Mouse (Mus musculus): ENCODE results near the gene Nalcn. TPM values are rescaled to one million over a fixed set of nuclear protein-coding genes. Genes with fewer than 3 reads are reported as not detected.

Gene Nalcn
- polyA plus RNA-seq, 1 experiment from 2014 or later, result not detected

GRCm38 (mm10) chr14:123574936-123575335 is 52.0 kb downstream of the Nalcn start:
- Histone ChIP-seq H3K27ac (no peak overlapping the region), H3K36me3 (no peaks in the 10 kb centered on the region), H3K4me3 (no peak overlapping the region), H3K4me1 (no peaks in the 10 kb centered on the region), H3K9me3 (no peaks in the 10 kb centered on the region), H3K27me3 (ENCODE audit: insufficient read depth, poor library complexity, severe bottlenecking) (no peaks in the 10 kb centered on the region)
- no peak for DNase-seq (ENCODE audit: low spot score)

- no peaks in the 10 kb centered on the region for H3K36me3 ChIP-seq
- H3K4me1 ChIP-seq, result no peaks in the 10 kb centered on the region
- H3K27me3 ChIP-seq (ENCODE audit: insufficient read depth, poor library complexity, severe bottlenecking), result no peaks in the 10 kb centered on the region
- WGBS, result 69% methylated on average over 2 of the region's 2 CpGs
- H3K9me3 ChIP-seq, result no peaks in the 10 kb centered on the region
- no peak for DNase-seq (ENCODE audit: low spot score)
- no peak overlapping the region for H3K27ac ChIP-seq
- H3K4me3 ChIP-seq, result no peak overlapping the region
These were observed 60.3 kb downstream of the Nalcn start for GRCm38 (mm10) chr14:123566599-123566998.

GRCm38 (mm10) chr14:123555533-123555932 is 71.4 kb downstream of the Nalcn start:
- H3K4me3 ChIP-seq, result no peak overlapping the region
- H3K27me3 ChIP-seq (ENCODE audit: insufficient read depth, poor library complexity, severe bottlenecking), result no peaks in the 10 kb centered on the region
- no peaks in the 10 kb centered on the region for H3K9me3 ChIP-seq
- no peak overlapping the region for H3K27ac ChIP-seq
- DNase-seq (ENCODE audit: low spot score), result no peak
- H3K4me1 ChIP-seq, result no peaks in the 10 kb centered on the region
- H3K36me3 ChIP-seq, result no peaks in the 10 kb centered on the region

GRCm38 (mm10) chr14:123554936-123555335 is 72.0 kb downstream of the Nalcn start:
- Histone ChIP-seq H3K27ac (no peak overlapping the region), H3K36me3 (no peaks in the 10 kb centered on the region), H3K4me1 (no peaks in the 10 kb centered on the region), H3K9me3 (no peaks in the 10 kb centered on the region), H3K4me3 (no peak overlapping the region), H3K27me3 (ENCODE audit: insufficient read depth, poor library complexity, severe bottlenecking) (no peaks in the 10 kb centered on the region)
- DNase-seq (ENCODE audit: low spot score), result no peak
- 60% methylated on average over 4 of the region's 4 CpGs for whole genome bisulfite sequencing

GRCm38 (mm10) chr14:123542362-123542761 is 84.6 kb downstream of the Nalcn start:
- no peak overlapping the region for H3K4me3 ChIP-seq
- no peaks in the 10 kb centered on the region for H3K4me1 ChIP-seq
- no peaks in the 10 kb centered on the region for H3K9me3 ChIP-seq
- no peaks in the 10 kb centered on the region for H3K36me3 ChIP-seq
- H3K27me3 ChIP-seq (ENCODE audit: insufficient read depth, poor library complexity, severe bottlenecking), result no peaks in the 10 kb centered on the region
- DNase-seq (ENCODE audit: low spot score), result no peak
- no peak overlapping the region for H3K27ac ChIP-seq

GRCm38 (mm10) chr14:123535636-123536035 is 91.3 kb downstream of the Nalcn start:
- Histone ChIP-seq H3K36me3 (no peaks in the 10 kb centered on the region), H3K4me3 (no peak overlapping the region), H3K27me3 (ENCODE audit: insufficient read depth, poor library complexity, severe bottlenecking) (no peaks in the 10 kb centered on the region), H3K27ac (no peak overlapping the region), H3K4me1 (no peaks in the 10 kb centered on the region), H3K9me3 (no peaks in the 10 kb centered on the region)
- WGBS, result 86% methylated on average over 2 of the region's 2 CpGs
- no peak for DNase-seq (ENCODE audit: low spot score)

GRCm38 (mm10) chr14:123533000-123533399 is 93.9 kb downstream of the Nalcn start:
- WGBS, result 77% methylated on average over 1 of the region's 1 CpGs

GRCm38 (mm10) chr14:123531271-123531670 is 95.7 kb downstream of the Nalcn start:
- no peaks in the 10 kb centered on the region for H3K9me3 ChIP-seq
- no peak for DNase-seq (ENCODE audit: low spot score)
- no peaks in the 10 kb centered on the region for H3K36me3 ChIP-seq
- no peak overlapping the region for H3K27ac ChIP-seq
- no peaks in the 10 kb centered on the region for H3K4me1 ChIP-seq
- no peak overlapping the region for H3K4me3 ChIP-seq
- no peaks in the 10 kb centered on the region for H3K27me3 ChIP-seq (ENCODE audit: insufficient read depth, poor library complexity, severe bottlenecking)
- WGBS, result 34% methylated on average over 1 of the region's 1 CpGs

More at GRCm38 (mm10) chr14:123533000-123533399, 93.9 kb downstream of the Nalcn start:
- no peak overlapping the region for H3K27ac ChIP-seq
- no peaks in the 10 kb centered on the region for H3K9me3 ChIP-seq
- H3K4me1 ChIP-seq, result no peaks in the 10 kb centered on the region
- H3K4me3 ChIP-seq, result no peak overlapping the region
- no peaks in the 10 kb centered on the region for H3K27me3 ChIP-seq (ENCODE audit: insufficient read depth, poor library complexity, severe bottlenecking)
- DNase-seq (ENCODE audit: low spot score), result no peak
- no peaks in the 10 kb centered on the region for H3K36me3 ChIP-seq

GRCm38 (mm10) chr14:123529143-123529542 is 97.8 kb downstream of the Nalcn start:
- no peaks in the 10 kb centered on the region for H3K27me3 ChIP-seq (ENCODE audit: insufficient read depth, poor library complexity, severe bottlenecking)
- no peak overlapping the region for H3K27ac ChIP-seq
- DNase-seq (ENCODE audit: low spot score), result no peak
- no peak overlapping the region for H3K4me3 ChIP-seq
- no peaks in the 10 kb centered on the region for H3K36me3 ChIP-seq
- no peaks in the 10 kb centered on the region for H3K9me3 ChIP-seq
- H3K4me1 ChIP-seq, result no peaks in the 10 kb centered on the region

- no peaks in the 10 kb centered on the region for H3K9me3 ChIP-seq
- no peak overlapping the region for H3K27ac ChIP-seq
- no peaks in the 10 kb centered on the region for H3K36me3 ChIP-seq
- H3K4me1 ChIP-seq, result no peaks in the 10 kb centered on the region
- H3K4me3 ChIP-seq, result no peak overlapping the region
- peak; percentile 85 for DNase-seq (ENCODE audit: low spot score)
- 44% methylated on average over 8 of the region's 8 CpGs for WGBS
- no peaks in the 10 kb centered on the region for H3K27me3 ChIP-seq (ENCODE audit: insufficient read depth, poor library complexity, severe bottlenecking)
These were observed 113.4 kb downstream of the Nalcn start for GRCm38 (mm10) chr14:123513376-123514141.

GRCm38 (mm10) chr14:123512923-123513322 is 114.0 kb downstream of the Nalcn start:
- 62% methylated on average over 2 of the region's 2 CpGs for WGBS
- H3K4me3 ChIP-seq, result no peak overlapping the region

GRCm38 (mm10) chr14:123495544-123495943 is 131.4 kb downstream of the Nalcn start:
- no peaks in the 10 kb centered on the region for H3K4me1 ChIP-seq
- H3K27ac ChIP-seq, result no peak overlapping the region
- H3K9me3 ChIP-seq, result no peaks in the 10 kb centered on the region
- H3K36me3 ChIP-seq, result no peaks in the 10 kb centered on the region
- DNase-seq (ENCODE audit: low spot score), result no peak
- H3K4me3 ChIP-seq, result no peak overlapping the region
- H3K27me3 ChIP-seq (ENCODE audit: insufficient read depth, poor library complexity, severe bottlenecking), result no peaks in the 10 kb centered on the region

More at GRCm38 (mm10) chr14:123512923-123513322, 114.0 kb downstream of the Nalcn start:
- Histone ChIP-seq H3K4me1 (no peaks in the 10 kb centered on the region), H3K9me3 (no peaks in the 10 kb centered on the region), H3K27me3 (ENCODE audit: insufficient read depth, poor library complexity, severe bottlenecking) (no peaks in the 10 kb centered on the region), H3K27ac (no peak overlapping the region), H3K36me3 (no peaks in the 10 kb centered on the region)
- no peak for DNase-seq (ENCODE audit: low spot score)

GRCm38 (mm10) chr14:123488575-123489207 is 138.3 kb downstream of the Nalcn start:
- H3K27me3 ChIP-seq (ENCODE audit: insufficient read depth, poor library complexity, severe bottlenecking), result no peaks in the 10 kb centered on the region
- no peaks in the 10 kb centered on the region for H3K9me3 ChIP-seq
- DNase-seq (ENCODE audit: low spot score), result no peak
- H3K4me3 ChIP-seq, result no peak overlapping the region
- no peaks in the 10 kb centered on the region for H3K36me3 ChIP-seq
- 75% methylated on average over 1 of the region's 1 CpGs for WGBS
- no peak overlapping the region for H3K27ac ChIP-seq
- no peaks in the 10 kb centered on the region for H3K4me1 ChIP-seq
